Mouse (Mus musculus) lung, postnatal 0 days (tissue): ENCODE measurements around the gene Aqp11. TPM values are rescaled to one million over a fixed set of nuclear protein-coding genes. Genes with fewer than 3 reads are reported as not detected.

ENCODE experiments used
- ATAC-seq: fragments of 200-750 bp; cut with Nextera tagmentation; 2 replicates; pipeline ENCODE4 v1.8.0; 2017; ENCODE audit warnings: moderate library complexity
- DNase-seq: peaks from one replicate; pipeline ENCODE4 v3.0.0-alpha.2; 2016; ENCODE audit warnings: low spot score
- H3K27ac ChIP-seq: fragments of 300-500 bp; sonication (generic); 2 replicates; pipeline ENCODE4 v1.5.1; 2014; ENCODE audit warnings: antibody characterized with exemption, mild to moderate bottlenecking, low read length, mixed read lengths
- H3K27me3 ChIP-seq: fragments of 300-500 bp; sonication (generic); replicated peaks from 2 replicates; pipeline ENCODE4 v1.6.1; 2014; ENCODE audit warnings: low read length, mixed read lengths; ENCODE audit not compliant: insufficient read depth
- H3K36me3 ChIP-seq: fragments of 300-500 bp; sonication (generic); 2 replicates; pipeline ENCODE4 v1.6.1; 2014; ENCODE audit warnings: low read length, mixed read lengths; ENCODE audit not compliant: insufficient read depth
- H3K4me1 ChIP-seq: fragments of 300-500 bp; sonication (generic); 2 replicates; pipeline ENCODE4 v1.6.1; 2014; ENCODE audit warnings: antibody characterized with exemption, low read depth, low read length, mixed read lengths; ENCODE audit not compliant: insufficient read depth
- H3K4me2 ChIP-seq: fragments of 300-500 bp; sonication (generic); replicated peaks from 2 replicates; pipeline ENCODE4 v1.6.1; 2014; ENCODE audit warnings: low read depth, mild to moderate bottlenecking, low read length, moderate library complexity, mixed read lengths
- H3K4me3 ChIP-seq: fragments of 300-500 bp; sonication (generic); 2 replicates; pipeline ENCODE4 v1.5.1; 2014; ENCODE audit warnings: low read depth, low read length
- H3K9ac ChIP-seq: fragments of 300-500 bp; sonication (generic); replicated peaks from 2 replicates; pipeline ENCODE4 v1.6.1; 2014; ENCODE audit warnings: low read depth, mild to moderate bottlenecking
- H3K9me3 ChIP-seq: fragments of 300-500 bp; sonication (generic); 2 replicates; pipeline ENCODE4 v1.6.1; 2016; ENCODE audit warnings: low read length, mixed read lengths
- CTCF ChIP-seq: IDR thresholded peaks from 2 replicates; pipeline ENCODE4 v1.5.1; 2016; ENCODE audit warnings: antibody characterized with exemption, mild to moderate bottlenecking
- EP300 ChIP-seq: IDR thresholded peaks from 2 replicates; pipeline ENCODE4 v1.6.1; 2016; ENCODE audit warnings: antibody characterized with exemption, mild to moderate bottlenecking, control low read depth
- WGBS: fragments of 180-500 bp; shearing (Covaris S2); extraction: QIAGEN DNeasy Blood & Tissue Kit; methylation state at CpG from one replicate; pipeline ENCODE4 v1.1.7; 2014; 5-methylcytosine and 5-hydroxymethylcytosine counted together
- polyA plus RNA-seq: library from polyadenylated mRNA; unstranded; fragments of >200 nt; fragmentation: Nextera tagmentation; extraction: Ambion mirVana; gene quantifications from 2 replicates; pipeline ENCODE4 v1.2.1, GENCODE M21; 2015

Gene Aqp11
- 4.2 TPM in 2 replicates for polyA plus RNA-seq

GRCm38 (mm10) chr7:97737638-97738456 lies at the start of gene Aqp11:
TSS of gene Aqp11 (minus strand) at chr7:97738289.
- Histone ChIP-seq H3K27me3 (no peaks in the 10 kb centered on the region), H3K4me2 (peak within 1 kb of the TSS; percentile 98), H3K36me3 (no peaks in the 10 kb centered on the region), H3K9me3 (no peaks in the 10 kb centered on the region), H3K9ac (peak within 1 kb of the TSS; percentile 41), H3K27ac (peak within 1 kb of the TSS; percentile 38; the same call in 1 of the 2 replicates), H3K4me3 (peak within 1 kb of the TSS; percentile 59), H3K4me1 (peaks cover 10% of the 10 kb centered on the region; the same call in 1 of the 2 replicates)
- WGBS: under 1% methylated on average over 43 of the region's 64 CpGs
- DNase-seq (peak; percentile 92), ATAC-seq (peak; percentile 94)
- TF ChIP-seq EP300 (no peak), CTCF (no peak)

DNA sequence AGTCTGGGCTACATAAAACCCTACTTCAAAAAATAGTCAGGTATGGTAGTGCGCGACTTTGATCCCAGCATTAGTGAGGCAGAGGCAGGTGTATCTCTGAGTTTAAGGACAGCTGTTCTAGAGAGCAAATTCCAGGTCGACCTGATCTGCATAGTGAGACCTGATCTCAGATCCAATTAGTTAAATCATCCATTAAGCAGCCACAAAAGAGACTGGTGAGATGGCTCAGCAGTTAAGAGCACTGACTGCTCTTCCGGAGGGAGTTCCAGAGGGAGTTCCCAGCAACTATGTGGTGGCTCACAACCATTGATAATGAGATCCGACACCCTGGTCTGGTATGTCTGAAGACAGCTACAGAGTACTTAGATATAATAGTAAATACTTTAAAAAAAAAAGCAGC lies 45.4 kb upstream of the Aqp11 start:
- H3K9me3 ChIP-seq: no peaks in the 10 kb centered on the region
- WGBS: 59% methylated on average over 5 of the region's 5 CpGs
- ATAC-seq (no peak), DNase-seq (no peak)
- no peaks in the 10 kb centered on the region for H3K4me1 ChIP-seq
- no peak overlapping the region for H3K9ac ChIP-seq
- H3K4me2 ChIP-seq: no peak overlapping the region
- no peak overlapping the region for H3K4me3 ChIP-seq
- 0 out of 2 replicates have a peak, but pooled peaks cover 6% of the 10 kb centered on the region for H3K27me3 ChIP-seq
- H3K27ac ChIP-seq: no peak overlapping the region
- no peaks in the 10 kb centered on the region for H3K36me3 ChIP-seq
- TF ChIP-seq EP300 (no peak), CTCF (no peak)

DNA sequence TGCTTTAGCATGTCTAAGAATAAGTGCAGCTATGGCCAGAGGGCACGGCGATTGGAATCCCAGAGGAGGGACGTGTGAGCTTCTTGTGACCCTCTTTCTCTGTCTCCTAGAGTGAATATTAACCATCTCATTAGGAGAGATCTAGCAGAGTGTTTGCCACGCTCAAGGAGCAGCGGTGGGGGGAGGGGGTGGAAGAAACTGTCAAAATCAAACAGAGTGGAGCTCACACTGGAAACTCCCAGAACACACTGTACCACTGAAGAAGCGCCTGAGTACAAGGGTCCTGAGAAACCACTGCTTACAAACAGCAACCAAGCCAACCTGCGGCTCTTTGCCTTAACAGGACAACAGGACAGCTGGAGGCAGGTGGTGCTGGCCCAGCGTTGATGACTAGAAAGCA lies 43.4 kb upstream of the Aqp11 start:
- WGBS: 59% methylated on average over 8 of the region's 8 CpGs
- TF ChIP-seq EP300: no peak
- TF ChIP-seq CTCF: no peak
- no peak overlapping the region for H3K27ac ChIP-seq

DNA sequence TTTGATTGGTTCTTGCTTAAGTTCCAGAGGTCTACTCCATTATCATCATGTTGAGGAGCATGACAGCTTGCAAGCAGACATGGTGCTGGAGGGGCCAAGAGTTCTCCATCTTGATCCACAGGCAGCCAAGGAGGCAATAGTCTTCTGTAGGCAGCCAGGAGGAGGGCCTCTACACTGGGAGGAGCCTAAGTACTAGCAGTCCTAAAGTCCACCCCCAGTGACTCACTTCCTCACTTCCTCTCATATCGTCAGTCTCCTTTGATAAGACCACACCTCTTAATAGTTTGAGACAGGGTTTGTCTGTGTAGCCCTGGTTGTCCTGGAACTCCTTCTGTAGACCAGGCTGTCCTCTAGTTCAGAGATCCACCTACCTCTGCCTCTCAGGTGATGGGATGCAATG lies 42.7 kb upstream of the Aqp11 start:
- Histone ChIP-seq H3K4me1 (no peaks in the 10 kb centered on the region), H3K27me3 (no peaks in the 10 kb centered on the region), H3K27ac (no peak overlapping the region), H3K9me3 (no peaks in the 10 kb centered on the region), H3K9ac (no peak overlapping the region), H3K36me3 (no peaks in the 10 kb centered on the region), H3K4me2 (no peak overlapping the region), H3K4me3 (no peak overlapping the region)
- no peak for TF ChIP-seq CTCF
- 39% methylated on average over 1 of the region's 1 CpGs for WGBS
- DNase-seq: no peak
- no peak for ATAC-seq

More for the DNA sequence above, 43.4 kb upstream of the Aqp11 start:
- H3K4me2 ChIP-seq: no peak overlapping the region
- no peaks in the 10 kb centered on the region for H3K9me3 ChIP-seq
- H3K4me3 ChIP-seq: no peak overlapping the region
- H3K4me1 ChIP-seq: no peaks in the 10 kb centered on the region
- H3K27me3 ChIP-seq: no peaks in the 10 kb centered on the region
- H3K9ac ChIP-seq: no peak overlapping the region
- ATAC-seq: no peak
- H3K36me3 ChIP-seq: no peaks in the 10 kb centered on the region
- DNase-seq: no peak

DNA sequence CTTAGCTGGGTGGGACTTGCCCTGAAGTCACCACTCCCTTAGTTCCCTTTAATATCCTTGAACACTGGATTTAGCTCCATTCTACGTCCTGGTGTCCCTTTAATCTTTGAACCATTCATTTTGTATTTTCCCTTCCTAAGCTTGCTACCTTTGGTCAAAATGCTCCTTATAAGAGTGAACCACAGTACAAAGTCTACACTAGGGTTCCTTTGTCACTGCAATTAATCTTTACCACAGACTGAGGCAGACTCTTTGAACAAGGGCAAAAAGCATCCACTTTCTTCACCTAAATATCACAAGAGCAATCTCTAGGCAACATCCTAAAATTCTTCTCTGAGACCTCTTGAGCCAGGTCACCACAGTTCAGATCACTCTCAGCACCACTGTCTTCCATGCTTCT lies 42.1 kb upstream of the Aqp11 start:
- Histone ChIP-seq H3K4me1 (no peaks in the 10 kb centered on the region), H3K4me3 (no peak overlapping the region), H3K9ac (no peak overlapping the region), H3K9me3 (no peaks in the 10 kb centered on the region), H3K27me3 (no peaks in the 10 kb centered on the region), H3K36me3 (no peaks in the 10 kb centered on the region), H3K27ac (no peak overlapping the region), H3K4me2 (no peak overlapping the region)
- no peak for DNase-seq
- no peak for ATAC-seq
- TF ChIP-seq CTCF (no peak), EP300 (no peak)
- 80% methylated on average over 1 of the region's 1 CpGs for WGBS

DNA sequence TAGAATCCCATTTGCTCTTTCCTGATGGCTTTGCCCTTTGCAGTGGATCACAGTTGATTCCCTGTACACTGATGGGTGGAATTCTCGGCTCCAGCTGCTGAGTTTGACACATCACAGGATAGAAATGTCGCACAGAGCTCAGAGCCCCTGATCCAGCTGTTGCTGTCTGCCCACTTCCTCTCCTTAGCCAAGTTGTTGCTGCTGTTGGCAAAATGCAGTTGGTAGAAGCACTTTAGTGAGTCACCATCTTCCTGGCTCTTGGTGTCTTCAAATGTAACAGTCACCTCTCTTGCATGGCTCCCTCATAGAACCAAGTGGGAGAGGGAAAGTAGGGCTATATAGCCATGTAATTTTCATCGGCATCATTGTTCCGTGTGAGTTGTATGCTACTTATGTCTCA lies 39.1 kb upstream of the Aqp11 start:
- DNase-seq (no peak), ATAC-seq (no peak)
- TF ChIP-seq EP300 (no peak), CTCF (no peak)
- no peaks in the 10 kb centered on the region for H3K9me3 ChIP-seq
- H3K36me3 ChIP-seq: no peaks in the 10 kb centered on the region
- H3K4me1 ChIP-seq: no peaks in the 10 kb centered on the region
- WGBS: 86% methylated on average over 4 of the region's 4 CpGs
- H3K27me3 ChIP-seq: no peaks in the 10 kb centered on the region
- no peak overlapping the region for H3K27ac ChIP-seq
- H3K4me3 ChIP-seq: no peak overlapping the region
- H3K4me2 ChIP-seq: no peak overlapping the region
- no peak overlapping the region for H3K9ac ChIP-seq
